ENCODE assay signal across 9 mouse cellular contexts in genomic region chr17:53659738-53660137, GRCm38 (mm10). TPM values are rescaled to one million over a fixed set of nuclear protein-coding genes. Genes with fewer than 3 reads are reported as not detected.
DNase-seq lines count a peak whose midpoint lies in the region; ATAC-seq and TF ChIP-seq lines count a peak whose summit lies in the region.
"Had no signal": no experiment of that assay in that cellular context is flagged by ENCODE, and none has a peak within 500 bp of the region (broad histone marks: within the 10 kb centered on the region; RNA-seq: fewer than 3 reads in every experiment).

No protein-coding gene starts in this region.

- no peak overlapping the region for H3K4me2 ChIP-seq in forebrain, embryonic 13.5 days
- H3K4me2 ChIP-seq in forebrain, embryonic 11.5 days (ENCODE audit: low read depth, low read length, severe bottlenecking): no peak overlapping the region
- no peak overlapping the region for H3K4me2 ChIP-seq in lung, embryonic 14.5 days
- H3K4me2 ChIP-seq in hindbrain, postnatal 0 days (ENCODE audit: low read depth, low read length): no peak overlapping the region

- no peaks in the 10 kb centered on the region for H3K9me3 ChIP-seq in forebrain, embryonic 13.5 days (replicated peaks)
- no peaks in the 10 kb centered on the region for H3K9me3 ChIP-seq in forebrain, embryonic 11.5 days (ENCODE audit: control insufficient read depth, low read length)
- no peaks in the 10 kb centered on the region for H3K9me3 ChIP-seq in lung, embryonic 14.5 days (ENCODE audit: low read depth, low read length)
- no peaks in the 10 kb centered on the region for H3K9me3 ChIP-seq in hindbrain, postnatal 0 days (ENCODE audit: low read length)

- H3K4me1 ChIP-seq in forebrain, embryonic 13.5 days: peaks cover 19% of the 10 kb centered on the region
- no peaks in the 10 kb centered on the region for H3K4me1 ChIP-seq in forebrain, embryonic 11.5 days (replicated peaks; ENCODE audit: control insufficient read depth, insufficient read depth, low read length)
- no peaks in the 10 kb centered on the region for H3K4me1 ChIP-seq in lung, embryonic 14.5 days (ENCODE audit: insufficient read depth)
- H3K4me1 ChIP-seq in hindbrain, postnatal 0 days (ENCODE audit: insufficient read depth, low read length): no peaks in the 10 kb centered on the region

- H3K9ac ChIP-seq in forebrain, embryonic 13.5 days: no peak overlapping the region
- H3K9ac ChIP-seq in forebrain, embryonic 11.5 days (ENCODE audit: low read length): no peak overlapping the region
- H3K9ac ChIP-seq in lung, embryonic 14.5 days: no peak overlapping the region
- H3K9ac ChIP-seq in hindbrain, postnatal 0 days (replicated peaks; ENCODE audit: low read length): no peak overlapping the region

- no peak overlapping the region for H3K4me3 ChIP-seq in forebrain, embryonic 13.5 days
- H3K4me3 ChIP-seq in forebrain, embryonic 11.5 days (ENCODE audit: low read depth, low read length): no peak overlapping the region
- no peak overlapping the region for H3K4me3 ChIP-seq in lung, embryonic 14.5 days (ENCODE audit: low read depth, low read length)
- no peak overlapping the region for H3K4me3 ChIP-seq in hindbrain, postnatal 0 days (ENCODE audit: low read length)
- H3K4me3 ChIP-seq: erythroblast, embryonic 14.5 days had no signal

- WGBS in forebrain, embryonic 13.5 days: 21% methylated on average over 4 of the region's 4 CpGs
- 73% methylated on average over 4 of the region's 4 CpGs for WGBS in forebrain, embryonic 11.5 days
- WGBS in lung, embryonic 14.5 days: 71% methylated on average over 4 of the region's 4 CpGs
- WGBS in hindbrain, postnatal 0 days: 22% methylated on average over 4 of the region's 4 CpGs

- peak; percentile 82 for ATAC-seq in forebrain, embryonic 13.5 days
- no peak for ATAC-seq in forebrain, embryonic 11.5 days (replicated peaks; ENCODE audit: low FRiP score)
- ATAC-seq in lung, embryonic 14.5 days (ENCODE audit: insufficient read depth): no peak
- peak; percentile 70 for ATAC-seq in hindbrain, postnatal 0 days
- ATAC-seq in megakaryocyte progenitor cell, adult 5-6 weeks (replicated peaks; ENCODE audit: poor library complexity): no peak

- H3K27me3 ChIP-seq in forebrain, embryonic 13.5 days: no peaks in the 10 kb centered on the region
- H3K27me3 ChIP-seq in forebrain, embryonic 11.5 days (ENCODE audit: control insufficient read depth, insufficient read depth, low read length): no peaks in the 10 kb centered on the region
- no peaks in the 10 kb centered on the region for H3K27me3 ChIP-seq in lung, embryonic 14.5 days (ENCODE audit: insufficient read depth, low read length)
- no peaks in the 10 kb centered on the region for H3K27me3 ChIP-seq in hindbrain, postnatal 0 days (ENCODE audit: insufficient read depth, low read length)

- DNase-seq in forebrain, embryonic 11.5 days (ENCODE audit: low spot score): no peak
- DNase-seq in lung, embryonic 14.5 days: peak; percentile 6
- DNase-seq in lung, postnatal 14 days: no peak
- peak; percentile 72 for DNase-seq in hindbrain, postnatal 0 days (ENCODE audit: low spot score)
- DNase-seq in right cerebral cortex, postnatal 10 days (ENCODE audit: low spot score in 2 of 2): peak; percentile 76
- DNase-seq in urinary bladder, postnatal 25 days (ENCODE audit: low spot score): no peak

- TF ChIP-seq CTCF in lung, embryonic 14.5 days (IDR thresholded peaks at IDR 0.05; ENCODE audit: low read depth): no peak
- TF ChIP-seq CTCF in hindbrain, postnatal 0 days (IDR thresholded peaks at IDR 0.05; ENCODE audit: low read depth): no peak

- H3K36me3 ChIP-seq in forebrain, embryonic 13.5 days (ENCODE audit: poor library complexity, severe bottlenecking): peaks cover 32% of the 10 kb centered on the region
- no peaks in the 10 kb centered on the region for H3K36me3 ChIP-seq in forebrain, embryonic 11.5 days (ENCODE audit: control insufficient read depth, insufficient read depth, low read length)
- H3K36me3 ChIP-seq in lung, embryonic 14.5 days (ENCODE audit: insufficient read depth): 0 out of 2 replicates have a peak, but pooled peaks cover 4% of the 10 kb centered on the region
- H3K36me3 ChIP-seq in hindbrain, postnatal 0 days (ENCODE audit: insufficient read depth, low read length): peaks cover 17% of the 10 kb centered on the region

- H3K27ac ChIP-seq in forebrain, embryonic 13.5 days: no peak overlapping the region
- no peak overlapping the region for H3K27ac ChIP-seq in forebrain, embryonic 11.5 days (ENCODE audit: low read depth, low read length)
- no peak overlapping the region for H3K27ac ChIP-seq in lung, embryonic 14.5 days (ENCODE audit: low read depth)
- H3K27ac ChIP-seq in hindbrain, postnatal 0 days: no peak overlapping the region

RNA-seq across cellular contexts. Expression of gene Sgo1, which starts 29.4 kb away (rescaled TPM):
- polyA plus RNA-seq in forebrain, embryonic 13.5 days (2015; fragmentation: Nextera tagmentation; extraction: Ambion mirVana): 38.4 and 48.5 TPM in 2 replicates
- 51.3 and 58.5 TPM in 2 replicates for polyA plus RNA-seq in forebrain, embryonic 11.5 days (2014; fragmentation: Nextera tagmentation; extraction: Ambion mirVana)
- polyA plus RNA-seq in lung, embryonic 14.5 days (2014; fragmentation: Nextera tagmentation; extraction: Ambion mirVana): 45.4 and 49.7 TPM in 2 replicates
- 2.7 and 3.5 TPM in 2 replicates for total RNA-seq in hindbrain, postnatal 0 days (2014; rRNA removed)
- polyA plus RNA-seq in hindbrain, postnatal 0 days (2015; fragmentation: Nextera tagmentation; extraction: Ambion mirVana): 6.8 and 6.9 TPM in 2 replicates
- 34.9 and 37.3 TPM in 2 replicates for total RNA-seq in megakaryocyte progenitor cell, adult 5-6 weeks (2015)
- total RNA-seq in megakaryocyte progenitor cell, adult 5-6 weeks (2017): 71.9 and 72.8 TPM in 2 replicates

Comparison
In these comparisons a context has a peak if more than half of its experiments do, and no peak if none do; other contexts are left out.
1. ATAC-seq: peak in forebrain, embryonic 13.5 days (single experiment) and hindbrain, postnatal 0 days (single experiment); none in forebrain, embryonic 11.5 days (single experiment), lung, embryonic 14.5 days (single experiment) and megakaryocyte progenitor cell, adult 5-6 weeks (single experiment).
2. DNase-seq: peak in lung, embryonic 14.5 days (single experiment), hindbrain, postnatal 0 days (single experiment) and right cerebral cortex, postnatal 10 days (2 of 2); none in forebrain, embryonic 11.5 days (single experiment), lung, postnatal 14 days (single experiment) and urinary bladder, postnatal 25 days (single experiment).